Mouse (Mus musculus) cerebellum, adult 9-10 months (tissue): ENCODE data around the gene Ccdc69.

ENCODE experiments used
- DNase-seq: peaks from one replicate; pipeline ENCODE4 v3.0.0; 2022

The Ccdc69 gene

DNA sequence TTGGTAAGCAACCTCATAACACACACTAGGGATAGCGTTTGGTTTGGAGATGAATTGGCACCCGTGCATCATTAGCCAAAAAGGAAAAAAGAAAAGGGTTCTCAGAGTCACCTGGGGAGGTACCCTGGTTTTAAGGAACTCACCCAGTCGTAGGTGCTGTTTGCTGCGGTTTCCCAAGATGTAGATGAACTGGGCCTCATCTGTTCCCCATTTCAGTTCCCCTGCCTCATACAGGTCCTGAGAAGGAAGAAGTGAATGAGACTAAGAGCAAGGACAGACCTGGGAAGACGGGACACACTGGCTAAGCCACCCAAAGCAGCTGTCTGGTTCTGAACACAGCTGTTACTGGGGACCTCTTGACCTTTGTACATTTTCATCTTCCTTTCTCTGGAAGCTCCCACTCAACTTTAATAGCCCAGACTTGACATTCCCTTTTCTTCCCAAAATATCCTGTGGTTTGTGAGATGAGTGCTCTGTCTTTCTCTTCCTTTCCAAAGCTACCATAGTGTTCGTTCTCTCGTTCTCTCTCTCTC is 72.9 kb downstream of the Ccdc69 start:
- no peak for DNase-seq
